Mouse (Mus musculus) kidney, postnatal 0 days (tissue): ENCODE data around the gene Tmigd1. TPM values are rescaled to one million over a fixed set of nuclear protein-coding genes. Genes with fewer than 3 reads are reported as not detected.

Experiments
- ATAC-seq: fragments of 200-750 bp; cut with Nextera tagmentation; replicated peaks from 2 replicates; pipeline ENCODE4 v1.8.0; 2017; ENCODE audit warnings: low read depth, moderate number of reproducible peaks, moderate TSS enrichment, moderate library complexity; ENCODE audit not compliant: low FRiP score
- DNase-seq: peaks from one replicate; pipeline ENCODE4 v3.0.0-alpha.2; 2016; ENCODE audit warnings: low spot score
- H3K27ac ChIP-seq: fragments of 300-500 bp; sonication (generic); 2 replicates; pipeline ENCODE4 v1.5.1; 2014; ENCODE audit warnings: mild to moderate bottlenecking
- H3K27me3 ChIP-seq: fragments of 300-500 bp; sonication (generic); 2 replicates; pipeline ENCODE4 v1.6.1; 2014; ENCODE audit warnings: low read length, mixed read lengths; ENCODE audit not compliant: insufficient read depth
- H3K36me3 ChIP-seq: fragments of 300-500 bp; sonication (generic); 2 replicates; pipeline ENCODE4 v1.6.1; 2014; ENCODE audit warnings: low read length, mixed read lengths; ENCODE audit not compliant: insufficient read depth
- H3K4me1 ChIP-seq: fragments of 300-500 bp; sonication (generic); replicated peaks from 2 replicates; pipeline ENCODE4 v1.6.1; 2014; ENCODE audit warnings: antibody characterized with exemption, low read length, mixed read lengths; ENCODE audit not compliant: insufficient read depth
- H3K4me2 ChIP-seq: fragments of 300-500 bp; sonication (generic); 2 replicates; pipeline ENCODE4 v1.6.1; 2014; ENCODE audit warnings: mild to moderate bottlenecking, low read length, moderate library complexity, mixed read lengths
- H3K4me3 ChIP-seq: fragments of 300-500 bp; sonication (generic); replicated peaks from 2 replicates; pipeline ENCODE4 v1.5.1; 2014; ENCODE audit warnings: low read depth, low read length
- H3K9ac ChIP-seq: fragments of 300-500 bp; sonication (generic); 2 replicates; pipeline ENCODE4 v1.6.1; 2014; ENCODE audit warnings: low read depth, low read length
- H3K9me3 ChIP-seq: fragments of 300-500 bp; sonication (generic); replicated peaks from 2 replicates; pipeline ENCODE4 v1.6.1; 2016; ENCODE audit warnings: low read length, inconsistent platforms, mixed read lengths
- CTCF ChIP-seq: IDR thresholded peaks from 2 replicates; pipeline ENCODE4 v1.5.1; 2016; ENCODE audit warnings: antibody characterized with exemption, low read depth, mild to moderate bottlenecking, moderate library complexity
- WGBS: fragments of 180-500 bp; shearing (Covaris S2); extraction: QIAGEN DNeasy Blood & Tissue Kit; methylation state at CpG from one replicate; pipeline ENCODE4 v1.1.7; 2014; 5-methylcytosine and 5-hydroxymethylcytosine counted together
- polyA plus RNA-seq: library from polyadenylated mRNA; unstranded; fragments of >200 nt; fragmentation: Nextera tagmentation; extraction: Ambion mirVana; gene quantifications from 2 replicates; pipeline ENCODE4 v1.2.1, GENCODE M21; 2015

Gene Tmigd1
- polyA plus RNA-seq, 1 experiment from 2014 or later, result 22.6 TPM

DNA sequence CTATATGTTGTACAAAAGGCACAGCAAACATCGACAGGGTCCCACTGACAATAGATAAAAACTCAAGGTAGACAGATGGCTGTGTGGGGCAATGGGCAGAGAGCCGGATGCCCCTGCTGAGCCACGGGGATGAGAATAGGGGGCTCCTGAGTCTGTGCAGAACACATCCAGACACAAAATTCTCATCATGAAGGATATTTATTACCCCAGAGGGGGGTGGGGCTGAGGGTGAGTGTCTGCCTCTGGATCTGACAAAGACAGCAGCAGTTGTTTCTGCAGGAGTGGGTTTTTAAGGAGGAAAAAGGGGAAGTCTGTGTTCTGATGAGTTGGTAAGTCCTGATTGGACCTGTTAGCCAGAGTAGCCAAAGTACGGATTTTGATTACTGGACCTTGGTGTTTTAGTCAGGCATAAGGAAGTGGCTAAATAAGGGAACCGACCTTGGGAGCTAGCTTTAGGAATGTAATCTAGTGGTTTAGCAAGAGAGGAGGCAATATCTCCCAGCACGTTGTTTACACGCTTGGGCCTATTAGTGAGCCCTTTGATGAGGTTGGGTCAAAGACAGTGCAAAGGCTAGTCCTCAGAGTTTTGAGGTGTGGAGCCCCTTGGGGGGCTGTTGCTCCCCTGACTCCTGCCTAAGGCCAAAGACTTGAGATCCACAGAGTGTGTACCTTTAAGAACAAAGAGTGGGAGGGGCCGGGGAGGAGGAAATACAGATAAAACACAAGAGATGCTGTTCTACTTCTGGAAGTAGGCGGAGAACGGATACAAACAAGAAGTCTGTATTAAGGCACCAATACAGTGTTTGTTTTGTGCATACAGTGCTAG is 12.4 kb upstream of the Tmigd1 start:
- Histone ChIP-seq H3K27ac (peak overlapping the region; percentile 65), H3K9ac (no peak overlapping the region), H3K27me3 (no peaks in the 10 kb centered on the region), H3K4me1 (peaks cover 16% of the 10 kb centered on the region), H3K4me2 (no peak overlapping the region), H3K9me3 (no peaks in the 10 kb centered on the region), H3K4me3 (no peak overlapping the region), H3K36me3 (no peaks in the 10 kb centered on the region)
- TF ChIP-seq CTCF, result no peak
- DNase-seq (peak; percentile 79), ATAC-seq (no peak)
- 41% methylated on average over 10 of the region's 10 CpGs for WGBS

GRCm38 (mm10) chr11:76891171-76891570 is 10.8 kb upstream of the Tmigd1 start:
- Histone ChIP-seq H3K4me1 (peaks cover 16% of the 10 kb centered on the region), H3K4me3 (no peak overlapping the region), H3K9me3 (no peaks in the 10 kb centered on the region), H3K27ac (no peak overlapping the region; the same call in 1 of the 2 replicates), H3K36me3 (no peaks in the 10 kb centered on the region), H3K4me2 (no peak overlapping the region), H3K9ac (no peak overlapping the region), H3K27me3 (no peaks in the 10 kb centered on the region)
- 82% methylated on average over 7 of the region's 7 CpGs for WGBS
- no peak for ATAC-seq
- no peak for DNase-seq
- no peak for TF ChIP-seq CTCF

DNA sequence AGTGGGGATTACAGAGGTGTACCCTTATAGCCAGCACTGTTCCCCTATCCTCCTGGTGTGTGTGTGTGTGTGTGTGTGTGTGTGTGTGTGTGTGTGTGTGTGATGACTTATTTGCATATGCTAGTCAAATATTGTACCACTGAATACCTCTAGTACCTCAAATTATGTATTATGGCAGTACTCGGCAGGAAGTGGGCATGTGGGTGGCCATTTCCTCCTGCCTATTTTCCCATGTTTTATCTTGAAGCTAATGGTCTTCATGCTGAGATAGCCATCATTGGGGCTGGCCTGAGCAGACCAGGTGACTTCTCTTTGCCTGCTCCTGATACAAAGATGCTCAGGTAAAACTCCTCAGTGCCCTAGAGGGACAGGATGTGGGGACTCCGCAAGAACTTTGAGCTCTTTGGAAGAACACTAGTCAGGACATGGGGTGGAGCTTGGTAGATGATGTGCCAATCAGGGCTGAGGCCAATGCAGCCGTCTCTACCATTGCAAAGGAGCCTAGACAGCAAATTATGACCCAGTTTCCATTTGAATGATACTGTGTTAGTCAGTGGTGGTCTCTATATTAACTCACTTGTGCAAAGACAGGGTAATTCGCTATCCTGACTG is 10.1 kb upstream of the Tmigd1 start:
- Histone ChIP-seq H3K27me3 (no peaks in the 10 kb centered on the region), H3K27ac (no peak overlapping the region), H3K4me1 (peaks cover 16% of the 10 kb centered on the region), H3K4me2 (no peak overlapping the region), H3K4me3 (no peak overlapping the region), H3K9me3 (no peaks in the 10 kb centered on the region), H3K9ac (no peak overlapping the region), H3K36me3 (no peaks in the 10 kb centered on the region)
- no peak for TF ChIP-seq CTCF
- WGBS, result 82% methylated on average over 4 of the region's 4 CpGs
- DNase-seq (no peak), ATAC-seq (no peak)

DNA sequence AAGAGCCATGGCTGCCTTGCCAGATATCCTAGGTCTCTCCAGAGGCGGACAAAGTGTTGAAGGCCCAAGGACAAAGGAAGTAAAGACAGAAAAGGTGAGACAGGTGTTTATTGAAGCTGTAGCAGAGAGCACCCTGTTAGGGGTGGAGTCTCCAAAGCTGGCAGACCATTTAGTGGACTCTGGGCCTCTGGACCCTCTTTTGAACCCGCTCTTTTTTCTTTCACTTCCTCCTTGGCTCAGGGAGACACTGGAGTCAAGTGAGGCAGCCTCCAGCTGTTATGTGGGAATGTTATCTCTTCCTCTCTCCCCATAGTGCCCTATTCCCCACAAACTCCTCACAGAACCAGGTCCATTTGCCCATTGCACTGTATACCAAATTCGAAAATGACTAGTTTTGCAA is 9.0 kb upstream of the Tmigd1 start:
- TF ChIP-seq CTCF, result no peak
- Histone ChIP-seq H3K4me2 (no peak overlapping the region), H3K9me3 (no peaks in the 10 kb centered on the region), H3K9ac (no peak overlapping the region), H3K27me3 (no peaks in the 10 kb centered on the region), H3K4me3 (no peak overlapping the region), H3K27ac (peak overlapping the region; percentile 32; the same call in 1 of the 2 replicates), H3K4me1 (peaks cover 21% of the 10 kb centered on the region), H3K36me3 (no peaks in the 10 kb centered on the region)
- DNase-seq, result no peak
- 75% methylated on average over 3 of the region's 3 CpGs for WGBS
- no peak for ATAC-seq

DNA sequence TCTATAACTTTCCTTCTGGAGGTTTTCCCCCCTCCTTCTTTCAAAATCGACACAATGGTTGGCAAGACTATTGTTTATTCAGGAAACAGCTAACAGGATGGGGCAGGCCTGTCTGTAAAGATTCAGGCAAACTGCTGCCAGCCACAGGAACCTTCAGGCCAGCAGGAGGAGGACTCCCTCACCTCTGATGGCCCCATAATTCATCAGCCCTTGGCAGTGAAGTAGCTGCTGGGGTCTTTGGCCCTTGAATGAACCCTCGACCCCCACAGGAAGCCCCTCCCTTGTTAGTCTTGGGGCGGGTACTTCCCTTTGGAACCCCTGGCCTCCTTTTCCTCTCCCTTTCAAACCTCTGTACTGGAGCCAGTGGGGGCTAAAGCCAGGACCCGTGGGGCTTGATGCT is 8.4 kb upstream of the Tmigd1 start:
- Histone ChIP-seq H3K27ac (peak overlapping the region; percentile 44), H3K9ac (no peak overlapping the region), H3K9me3 (no peaks in the 10 kb centered on the region), H3K27me3 (no peaks in the 10 kb centered on the region), H3K36me3 (no peaks in the 10 kb centered on the region), H3K4me1 (peaks cover 27% of the 10 kb centered on the region), H3K4me2 (no peak overlapping the region), H3K4me3 (no peak overlapping the region)
- 0 out of 2 replicates have a peak, but pooled peaks have one; percentile 23 for TF ChIP-seq CTCF
- peak; percentile 78 for DNase-seq
- 4% methylated on average over 4 of the region's 4 CpGs for WGBS
- peak; percentile 53; the same call in 1 of the 2 replicates for ATAC-seq

GRCm38 (mm10) chr11:76894240-76894639 is 7.7 kb upstream of the Tmigd1 start:
- Histone ChIP-seq H3K4me1 (peaks cover 28% of the 10 kb centered on the region), H3K27ac (peak overlapping the region; percentile 44; the same call in 1 of the 2 replicates), H3K4me3 (no peak overlapping the region), H3K9me3 (no peaks in the 10 kb centered on the region), H3K9ac (no peak overlapping the region), H3K36me3 (no peaks in the 10 kb centered on the region), H3K27me3 (no peaks in the 10 kb centered on the region), H3K4me2 (no peak overlapping the region)
- TF ChIP-seq CTCF, result peak; percentile 97
- ATAC-seq, result peak; percentile 57; the same call in 1 of the 2 replicates
- 24% methylated on average over 5 of the region's 5 CpGs for WGBS
- peak; percentile 92 for DNase-seq
